Mouse (Mus musculus): ENCODE results near the gene Tmem91.

The Tmem91 gene

GRCm38 (mm10) chr7:25627431-25628322 is 47.3 kb downstream of the Tmem91 start:
- CTCF ChIA-PET: no interaction called here

GRCm38 (mm10) chr7:25626509-25627430 is 48.2 kb downstream of the Tmem91 start, which contains the start of gene B3gnt8:
Gene B3gnt8, plus strand, starts transcription at chr7:25626654.
- CTCF ChIA-PET: interaction anchor here (0.5 to 1.4 kb wide), 3 partner anchors 18 to 513 kb away, joined by 4 read pairs; no protein-coding TSS in a partner anchor

- CTCF ChIA-PET: interaction anchor here (0.6 to 1.4 kb wide), 3 partner anchors 19 to 184 kb away, joined by 4 to 7 read pairs (median 4); no protein-coding TSS in a partner anchor
Observed at GRCm38 (mm10) chr7:25625594-25626250, 49.2 kb downstream of the Tmem91 start.

GRCm38 (mm10) chr7:25624851-25625250 is 50.1 kb downstream of the Tmem91 start:
- CTCF ChIA-PET: no interaction called here

DNA sequence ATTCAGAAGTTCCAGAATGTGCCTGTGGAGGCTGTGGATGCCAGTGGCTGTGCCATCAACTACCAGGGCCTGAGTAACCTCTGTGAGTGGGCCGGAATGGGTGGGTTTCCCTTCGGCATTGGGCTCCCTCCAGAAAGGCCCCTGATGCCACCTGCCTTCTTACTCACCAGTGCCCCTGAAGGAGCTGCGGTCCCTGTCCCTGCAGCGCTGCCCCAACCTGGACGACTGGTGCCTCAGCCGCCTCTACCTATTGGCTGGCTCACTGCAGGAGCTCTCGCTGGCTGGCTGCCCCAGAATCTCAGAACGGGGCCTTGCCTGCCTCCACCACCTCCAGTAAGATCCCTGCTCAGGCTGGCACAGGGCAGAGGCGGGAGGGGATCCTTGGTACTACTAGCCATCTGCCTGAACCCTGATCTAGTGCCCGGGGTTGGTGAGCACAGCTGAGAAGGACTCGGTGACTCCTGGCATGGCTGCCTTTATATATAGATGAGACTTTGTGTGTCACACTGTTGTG is 51.1 kb downstream of the Tmem91 start:
- CTCF ChIA-PET: interaction anchor here (0.5 to 0.6 kb wide), 2 partner anchors 386 to 408 kb away, joined by 3 to 8 read pairs; no protein-coding TSS in a partner anchor

DNA sequence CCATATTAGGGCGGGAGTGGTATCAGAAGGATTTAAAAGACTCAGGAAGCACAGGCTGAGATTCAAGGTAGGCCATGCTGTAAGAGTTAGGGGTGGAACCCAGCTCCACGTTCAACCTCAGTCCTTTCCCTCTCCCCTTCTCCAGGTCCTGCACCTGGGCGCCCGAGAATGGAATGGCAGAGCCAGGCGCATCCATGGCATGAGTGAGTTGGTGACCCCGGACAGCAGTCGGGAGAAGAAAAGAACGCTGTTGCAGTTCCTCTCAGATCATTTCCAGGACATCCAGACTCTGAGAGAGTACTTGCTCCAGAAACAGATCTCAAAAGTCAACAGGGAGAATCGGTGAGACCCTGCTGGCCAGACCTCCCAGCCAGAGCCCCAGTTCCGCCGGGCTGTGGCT is 54.2 kb downstream of the Tmem91 start:
- CTCF ChIA-PET: no interaction called here

DNA sequence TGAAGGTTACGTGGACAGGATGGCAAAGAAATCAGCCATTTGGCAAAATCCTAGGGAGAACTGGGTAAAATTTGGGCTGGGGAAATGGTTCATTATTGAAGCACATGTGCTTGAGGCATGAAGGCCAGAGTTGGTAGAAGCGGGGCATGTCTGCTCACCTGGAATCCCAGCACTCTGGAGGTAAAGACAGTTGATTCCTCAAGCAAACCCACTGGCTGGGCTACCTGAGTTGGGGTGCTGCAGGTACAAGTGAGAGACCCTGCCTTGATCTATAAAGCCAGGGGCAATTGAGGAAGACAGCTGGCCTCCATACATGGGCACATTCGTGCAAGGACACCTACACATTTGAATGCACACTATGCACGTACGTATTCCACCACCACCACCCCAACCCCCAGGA is 54.9 kb downstream of the Tmem91 start:
- CTCF ChIA-PET: interaction anchor here (0.5 kb wide), 1 partner anchor 35 kb away, joined by 3 read pairs; no protein-coding TSS in a partner anchor

GRCm38 (mm10) chr7:25619722-25619991 is 55.3 kb downstream of the Tmem91 start:
- CTCF ChIA-PET: interaction anchor here (0.5 to 0.8 kb wide), 2 partner anchors 36 to 193 kb away, joined by 3 read pairs; no protein-coding TSS in a partner anchor
